Mouse (Mus musculus): ENCODE data around the gene Il1r1. TPM values are rescaled to one million over a fixed set of nuclear protein-coding genes. Genes with fewer than 3 reads are reported as not detected.
"Not testable (repeated sequence)": the region's sequence is repeated elsewhere in the genome, so short reads cannot be mapped to it uniquely, and the experiment has no call there.

Gene Il1r1
- polyA plus RNA-seq, 1 experiment = 4.0 TPM

GRCm38 (mm10) chr1:40293891-40294290 is 69.0 kb downstream of the Il1r1 start:
- Histone ChIP-seq H3K4me1 (ENCODE audit: control insufficient read depth, insufficient read depth, low read length) (peaks cover 1% of the 10 kb centered on the region; the same call in 1 of the 2 replicates), H3K4me3 (replicated peaks; ENCODE audit: control insufficient read depth, low read depth, low read length) (no peak overlapping the region), H3K27ac (ENCODE audit: control insufficient read depth, insufficient read depth, low read depth, low read length, poor library complexity) (no peak overlapping the region)
- 91% methylated on average over 7 of the region's 7 CpGs for WGBS
- TF ChIP-seq CTCF (IDR thresholded peaks at IDR 0.05; ENCODE audit: control insufficient read depth, insufficient read depth, low read length) (peak; percentile 43; the same call in 1 of the 2 replicates), POLR2A (IDR thresholded peaks at IDR 0.05; ENCODE audit: borderline replicate concordance, control insufficient read depth, low read depth, low read length) (no peak)

GRCm38 (mm10) chr1:40294824-40295223 is 69.9 kb downstream of the Il1r1 start:
- TF ChIP-seq POLR2A (IDR thresholded peaks at IDR 0.05; ENCODE audit: borderline replicate concordance, control insufficient read depth, low read depth, low read length) = no peak
- TF ChIP-seq CTCF (IDR thresholded peaks at IDR 0.05; ENCODE audit: control insufficient read depth, insufficient read depth, low read length) = no peak
- Histone ChIP-seq H3K4me1 (ENCODE audit: control insufficient read depth, insufficient read depth, low read length) (peaks cover 1% of the 10 kb centered on the region; the same call in 1 of the 2 replicates), H3K4me3 (replicated peaks; ENCODE audit: control insufficient read depth, low read depth, low read length) (no peak overlapping the region), H3K27ac (ENCODE audit: control insufficient read depth, insufficient read depth, low read depth, low read length, poor library complexity) (peak overlapping the region; percentile 69)
- WGBS = 60% methylated on average over 9 of the region's 9 CpGs

- Histone ChIP-seq H3K4me1 (ENCODE audit: control insufficient read depth, insufficient read depth, low read length) (peaks cover 1% of the 10 kb centered on the region; the same call in 1 of the 2 replicates), H3K27ac (ENCODE audit: control insufficient read depth, insufficient read depth, low read depth, low read length, poor library complexity) (no peak overlapping the region), H3K4me3 (replicated peaks; ENCODE audit: control insufficient read depth, low read depth, low read length) (no peak overlapping the region)
- TF ChIP-seq CTCF (IDR thresholded peaks at IDR 0.05; ENCODE audit: control insufficient read depth, insufficient read depth, low read length) (no peak), POLR2A (IDR thresholded peaks at IDR 0.05; ENCODE audit: borderline replicate concordance, control insufficient read depth, low read depth, low read length) (no peak)
- 71% methylated on average over 2 of the region's 2 CpGs for WGBS
These were observed 73.2 kb downstream of the Il1r1 start for GRCm38 (mm10) chr1:40298053-40298452.

GRCm38 (mm10) chr1:40303179-40303866 is 78.4 kb downstream of the Il1r1 start:
- Histone ChIP-seq H3K27ac (ENCODE audit: control insufficient read depth, insufficient read depth, low read depth, low read length, poor library complexity) (no peak overlapping the region), H3K4me1 (ENCODE audit: control insufficient read depth, insufficient read depth, low read length) (no peaks in the 10 kb centered on the region), H3K4me3 (replicated peaks; ENCODE audit: control insufficient read depth, low read depth, low read length) (no peak overlapping the region)
- TF ChIP-seq CTCF (IDR thresholded peaks at IDR 0.05; ENCODE audit: control insufficient read depth, insufficient read depth, low read length) (no peak), POLR2A (IDR thresholded peaks at IDR 0.05; ENCODE audit: borderline replicate concordance, control insufficient read depth, low read depth, low read length) (no peak)
- 74% methylated on average over 7 of the region's 7 CpGs for WGBS

GRCm38 (mm10) chr1:40304321-40304720 is 79.4 kb downstream of the Il1r1 start:
- H3K4me3 ChIP-seq (replicated peaks; ENCODE audit: control insufficient read depth, low read depth, low read length); H3K27ac ChIP-seq (ENCODE audit: control insufficient read depth, insufficient read depth, low read depth, low read length, poor library complexity); H3K4me1 ChIP-seq (ENCODE audit: control insufficient read depth, insufficient read depth, low read length): not testable (repeated sequence)
- 80% methylated on average over 4 of the region's 4 CpGs for WGBS

- no peak overlapping the region for H3K4me3 ChIP-seq (replicated peaks; ENCODE audit: control insufficient read depth, low read depth, low read length)
- 90% methylated on average over 2 of the region's 2 CpGs for WGBS
- H3K4me1 ChIP-seq (ENCODE audit: control insufficient read depth, insufficient read depth, low read length) = no peaks in the 10 kb centered on the region
- H3K27ac ChIP-seq (ENCODE audit: control insufficient read depth, insufficient read depth, low read depth, low read length, poor library complexity) = no peak overlapping the region
- TF ChIP-seq CTCF (IDR thresholded peaks at IDR 0.05; ENCODE audit: control insufficient read depth, insufficient read depth, low read length) (no peak), POLR2A (IDR thresholded peaks at IDR 0.05; ENCODE audit: borderline replicate concordance, control insufficient read depth, low read depth, low read length) (no peak)
These were observed 81.2 kb downstream of the Il1r1 start for GRCm38 (mm10) chr1:40306111-40306510.

GRCm38 (mm10) chr1:40311123-40311522 is 86.2 kb downstream of the Il1r1 start:
- WGBS = 78% methylated on average over 3 of the region's 3 CpGs
- Histone ChIP-seq H3K4me3 (replicated peaks; ENCODE audit: control insufficient read depth, low read depth, low read length) (no peak overlapping the region), H3K4me1 (ENCODE audit: control insufficient read depth, insufficient read depth, low read length) (no peaks in the 10 kb centered on the region; the same call in 1 of the 2 replicates), H3K27ac (ENCODE audit: control insufficient read depth, insufficient read depth, low read depth, low read length, poor library complexity) (no peak overlapping the region)
- no peak for TF ChIP-seq POLR2A (IDR thresholded peaks at IDR 0.05; ENCODE audit: borderline replicate concordance, control insufficient read depth, low read depth, low read length)
- no peak for TF ChIP-seq CTCF (IDR thresholded peaks at IDR 0.05; ENCODE audit: control insufficient read depth, insufficient read depth, low read length)

GRCm38 (mm10) chr1:40311625-40312024 is 86.7 kb downstream of the Il1r1 start:
- no peak overlapping the region for H3K4me3 ChIP-seq (replicated peaks; ENCODE audit: control insufficient read depth, low read depth, low read length)
- no peak overlapping the region for H3K27ac ChIP-seq (ENCODE audit: control insufficient read depth, insufficient read depth, low read depth, low read length, poor library complexity)
- TF ChIP-seq CTCF (IDR thresholded peaks at IDR 0.05; ENCODE audit: control insufficient read depth, insufficient read depth, low read length) = no peak
- no peak for TF ChIP-seq POLR2A (IDR thresholded peaks at IDR 0.05; ENCODE audit: borderline replicate concordance, control insufficient read depth, low read depth, low read length)
- H3K4me1 ChIP-seq (ENCODE audit: control insufficient read depth, insufficient read depth, low read length) = no peaks in the 10 kb centered on the region; the same call in 1 of the 2 replicates
- 70% methylated on average over 2 of the region's 2 CpGs for WGBS

GRCm38 (mm10) chr1:40314016-40314415 is 89.1 kb downstream of the Il1r1 start:
- no peak for TF ChIP-seq CTCF (IDR thresholded peaks at IDR 0.05; ENCODE audit: control insufficient read depth, insufficient read depth, low read length)
- no peak for TF ChIP-seq POLR2A (IDR thresholded peaks at IDR 0.05; ENCODE audit: borderline replicate concordance, control insufficient read depth, low read depth, low read length)
- WGBS = 85% methylated on average over 12 of the region's 12 CpGs
- Histone ChIP-seq H3K27ac (ENCODE audit: control insufficient read depth, insufficient read depth, low read depth, low read length, poor library complexity) (no peak overlapping the region), H3K4me1 (ENCODE audit: control insufficient read depth, insufficient read depth, low read length) (no peaks in the 10 kb centered on the region; the same call in 1 of the 2 replicates), H3K4me3 (replicated peaks; ENCODE audit: control insufficient read depth, low read depth, low read length) (no peak overlapping the region)
